Mouse (Mus musculus) liver, embryonic 14.5 days (tissue): Measurements from ENCODE around the gene Osbpl3. TPM values are rescaled to one million over a fixed set of nuclear protein-coding genes. Genes with fewer than 3 reads are reported as not detected.

Experiments used
- ATAC-seq: fragments of 200-750 bp; cut with Nextera tagmentation; 2 replicates; pipeline ENCODE4 v1.8.0; 2017; ENCODE audit warnings: moderate number of reproducible peaks, mild to moderate bottlenecking, moderate library complexity; ENCODE audit not compliant: insufficient read depth
- DNase-seq, 3 experiments: peaks; one replicate each; pipeline ENCODE4 v3.0.0-alpha.2; 2012 to 2013; ENCODE audit warnings: low read depth in 3 of 3, low spot score in 3 of 3
- H3K27ac ChIP-seq: fragments of 300-500 bp; sonication (generic); 2 replicates; pipeline ENCODE4 v1.5.1; 2014; ENCODE audit warnings: moderate library complexity, mild to moderate bottlenecking, control low read depth, inconsistent platforms
- H3K27me3 ChIP-seq: fragments of 300-500 bp; sonication (generic); 2 replicates; pipeline ENCODE4 v1.6.1; 2014; ENCODE audit warnings: mild to moderate bottlenecking, low read length, moderate library complexity; ENCODE audit not compliant: control insufficient read depth, insufficient read depth
- H3K36me3 ChIP-seq: fragments of 300-500 bp; sonication (generic); replicated peaks from 2 replicates; pipeline ENCODE4 v1.6.1; 2014; ENCODE audit warnings: low read depth; ENCODE audit not compliant: control insufficient read depth, insufficient read depth
- H3K4me1 ChIP-seq, 2 experiments: fragments of 200-500 bp in 1 of 2; fragments of 300-500 bp in 1 of 2; sonication (generic) in 1 of 2; replicated peaks; 2 replicates each; pipeline ENCODE4 v1.6.1; 2012 to 2014; ENCODE audit warnings: antibody characterized with exemption in 1 of 2, inconsistent platforms in 1 of 2, low read length in 1 of 2; ENCODE audit not compliant: control insufficient read depth in 2 of 2, insufficient read depth in 2 of 2
- H3K4me2 ChIP-seq: fragments of 300-500 bp; sonication (generic); 2 replicates; pipeline ENCODE4 v1.6.1; 2014; ENCODE audit warnings: low read depth, mild to moderate bottlenecking, control low read depth, moderate library complexity
- H3K4me3 ChIP-seq, 2 experiments: fragments of 200-500 bp in 1 of 2; fragments of 300-500 bp in 1 of 2; sonication (generic) in 1 of 2; 2 replicates each; pipeline ENCODE4 v1.5.1; 2012 to 2014; ENCODE audit warnings: low read depth in 2 of 2, low read length in 2 of 2, mild to moderate bottlenecking in 2 of 2, control low read depth in 1 of 2, inconsistent platforms in 1 of 2, moderate library complexity in 1 of 2; ENCODE audit not compliant: insufficient read depth in 1 of 2
- H3K9ac ChIP-seq: fragments of 300-500 bp; sonication (generic); replicated peaks from 2 replicates; pipeline ENCODE4 v1.6.1; 2014; ENCODE audit warnings: mild to moderate bottlenecking, control low read depth, moderate library complexity
- H3K9me3 ChIP-seq: fragments of 300-500 bp; sonication (generic); 2 replicates; pipeline ENCODE4 v1.6.1; 2016; ENCODE audit warnings: low read length, mixed read lengths; ENCODE audit not compliant: control insufficient read depth
- CTCF ChIP-seq: IDR thresholded peaks from 2 replicates; pipeline ENCODE4 v1.5.1; 2016; ENCODE audit warnings: antibody characterized with exemption, low read depth, control low read depth
- EP300 ChIP-seq: IDR thresholded peaks from 2 replicates; pipeline ENCODE4 v1.6.1; 2016; ENCODE audit warnings: antibody characterized with exemption, low read depth
- WGBS: fragments of 180-500 bp; shearing (Covaris S2); extraction: QIAGEN DNeasy Blood & Tissue Kit; methylation state at CpG from one replicate; pipeline ENCODE4 v1.1.7; 2014; ENCODE audit not compliant: insufficient replicate concordance; 5-methylcytosine and 5-hydroxymethylcytosine counted together
- polyA plus RNA-seq, 2 experiments: library from polyadenylated mRNA; depleted of rRNA in 1 of 2; stranded (reverse) in 1 of 2; unstranded in 1 of 2; fragments of >200 nt; fragmentation: Nextera tagmentation in 1 of 2; extraction: Ambion mirVana in 1 of 2; gene quantifications; 2 replicates each; pipeline versions ENCODE4 v1.2.1 to v1.2.3; 2012 to 2014

Osbpl3 gene
- polyA plus RNA-seq, 2 experiments = 0.60 to 0.70 TPM

GRCm38 (mm10) chr6:50427051-50427732 is 28.8 kb downstream of the Osbpl3 start:
- H3K27me3 ChIP-seq = no peaks in the 10 kb centered on the region
- TF ChIP-seq CTCF (no peak), EP300 (no peak)
- H3K9ac ChIP-seq = no peak overlapping the region
- H3K27ac ChIP-seq = no peak overlapping the region
- H3K9me3 ChIP-seq = no peaks in the 10 kb centered on the region
- ATAC-seq = no peak
- DNase-seq = no peak
- H3K4me1 ChIP-seq = no peaks in the 10 kb centered on the region
- H3K36me3 ChIP-seq = no peaks in the 10 kb centered on the region
- H3K4me3 ChIP-seq = no peak overlapping the region
- H3K4me2 ChIP-seq = no peak overlapping the region
- 75% methylated on average over 11 of the region's 11 CpGs for WGBS

DNA sequence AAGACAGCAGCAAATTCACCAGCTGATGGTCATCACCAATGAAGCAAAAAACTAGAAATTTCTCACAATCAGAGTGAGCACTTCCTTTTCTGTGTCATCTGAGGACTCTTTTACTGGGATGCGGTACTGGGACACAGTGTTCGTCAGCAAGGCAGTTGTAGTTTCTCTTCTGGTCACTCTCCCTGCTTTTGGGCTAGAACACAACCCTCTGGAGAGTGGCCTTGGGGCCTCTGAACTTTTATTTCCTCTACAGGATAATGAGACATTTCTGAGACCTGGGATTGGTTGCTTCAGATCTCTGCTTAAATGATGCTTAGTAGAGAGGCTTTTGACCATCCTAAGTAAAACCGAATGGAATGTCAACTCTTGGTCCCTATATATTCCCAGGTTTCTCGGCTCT is 29.4 kb downstream of the Osbpl3 start:
- no peaks in the 10 kb centered on the region for H3K4me1 ChIP-seq
- no peak overlapping the region for H3K9ac ChIP-seq
- ATAC-seq (no peak), DNase-seq (no peak)
- no peak overlapping the region for H3K4me2 ChIP-seq
- H3K27me3 ChIP-seq = no peaks in the 10 kb centered on the region
- TF ChIP-seq CTCF (no peak), EP300 (no peak)
- no peaks in the 10 kb centered on the region for H3K9me3 ChIP-seq
- no peak overlapping the region for H3K27ac ChIP-seq
- no peaks in the 10 kb centered on the region for H3K36me3 ChIP-seq
- no peak overlapping the region for H3K4me3 ChIP-seq
- 74% methylated on average over 4 of the region's 4 CpGs for WGBS

DNA sequence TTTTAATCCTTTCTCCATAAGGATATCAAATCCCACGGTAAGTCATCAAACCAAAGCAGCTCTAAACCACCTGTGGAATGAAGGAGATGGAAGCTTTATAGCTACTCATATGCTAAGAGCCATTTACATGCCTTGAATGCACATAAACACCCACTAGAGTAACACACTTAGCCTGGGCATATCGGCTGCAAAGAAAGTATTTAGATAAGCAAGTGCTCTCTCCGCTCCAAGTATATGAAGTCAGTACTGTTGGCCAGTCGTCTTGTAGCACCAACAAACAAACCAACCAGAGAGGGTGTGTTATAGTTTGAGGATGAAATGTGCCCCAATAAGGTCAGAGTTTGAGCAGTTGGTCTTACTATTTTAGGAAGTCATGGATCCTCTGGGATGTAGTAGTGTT is 31.7 kb downstream of the Osbpl3 start:
- Histone ChIP-seq H3K36me3 (no peaks in the 10 kb centered on the region), H3K9ac (no peak overlapping the region), H3K4me1 (no peaks in the 10 kb centered on the region), H3K27me3 (no peaks in the 10 kb centered on the region), H3K27ac (no peak overlapping the region), H3K9me3 (no peaks in the 10 kb centered on the region), H3K4me2 (no peak overlapping the region), H3K4me3 (no peak overlapping the region)
- ATAC-seq (no peak), DNase-seq (no peak)
- TF ChIP-seq EP300 (no peak), CTCF (no peak)
- 73% methylated on average over 4 of the region's 4 CpGs for WGBS

- WGBS = 54% methylated on average over 2 of the region's 2 CpGs
- no peak overlapping the region for H3K27ac ChIP-seq
- ATAC-seq (no peak), DNase-seq (no peak)
- no peaks in the 10 kb centered on the region for H3K36me3 ChIP-seq
- no peaks in the 10 kb centered on the region for H3K4me1 ChIP-seq
- H3K4me3 ChIP-seq = no peak overlapping the region
- no peak for TF ChIP-seq CTCF
- TF ChIP-seq EP300 = no peak
- no peaks in the 10 kb centered on the region for H3K27me3 ChIP-seq
- H3K9me3 ChIP-seq = no peaks in the 10 kb centered on the region
- no peak overlapping the region for H3K4me2 ChIP-seq
- H3K9ac ChIP-seq = no peak overlapping the region
Measured at GRCm38 (mm10) chr6:50420413-50420812, 35.6 kb downstream of the Osbpl3 start.

DNA sequence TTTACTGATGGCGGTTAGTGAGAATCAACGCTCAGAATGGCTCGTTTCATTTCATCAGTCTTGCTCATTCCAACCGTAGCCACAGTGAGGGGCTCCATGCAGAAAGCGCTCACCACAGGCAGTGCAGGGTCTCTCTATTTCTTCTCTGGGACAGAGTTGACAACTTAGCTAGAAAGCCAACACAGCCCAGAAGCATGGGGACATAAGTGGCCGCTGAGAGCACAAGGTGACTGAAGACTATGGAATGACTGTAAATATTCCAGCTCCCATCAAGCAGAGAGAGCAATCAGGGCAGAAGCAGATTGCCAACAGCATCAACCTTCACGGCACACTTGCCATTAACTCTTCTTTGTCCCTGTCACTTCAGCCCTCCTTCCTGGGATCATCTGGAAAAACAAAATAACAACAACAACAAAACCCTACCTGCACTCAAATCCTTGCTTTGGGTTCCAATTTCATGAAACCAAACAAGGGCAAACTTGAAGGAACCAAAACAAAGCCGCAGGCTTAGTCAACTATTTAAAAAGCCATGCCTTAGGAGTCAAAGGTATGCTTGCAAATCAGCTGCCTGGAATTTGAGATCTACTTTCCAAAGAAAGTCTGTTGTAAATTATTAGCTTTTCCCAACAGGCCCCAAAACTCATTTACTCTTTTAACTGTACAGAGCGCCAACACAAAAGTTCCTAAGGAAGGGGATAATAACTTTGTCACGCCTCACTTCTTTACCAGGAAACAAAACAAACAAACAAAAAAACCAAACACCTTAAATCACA is 36.3 kb downstream of the Osbpl3 start:
- Histone ChIP-seq H3K9me3 (no peaks in the 10 kb centered on the region), H3K27ac (no peak overlapping the region), H3K4me3 (no peak overlapping the region), H3K4me1 (no peaks in the 10 kb centered on the region), H3K9ac (no peak overlapping the region), H3K4me2 (no peak overlapping the region), H3K27me3 (no peaks in the 10 kb centered on the region), H3K36me3 (no peaks in the 10 kb centered on the region)
- TF ChIP-seq CTCF = no peak
- 79% methylated on average over 10 of the region's 10 CpGs for WGBS
- DNase-seq (no peak), ATAC-seq (no peak)
